Mouse (Mus musculus): ENCODE data around the gene Elf1. TPM values are rescaled to one million over a fixed set of nuclear protein-coding genes. Genes with fewer than 3 reads are reported as not detected.
A peak's percentile ranks its signal among the peaks of the same experiment; 100 is the strongest.
"Not testable (repeated sequence)": the region's sequence is repeated elsewhere in the genome, so short reads cannot be mapped to it uniquely, and the experiment has no call there.

The Elf1 gene
- polyA plus RNA-seq (2016; fragmentation: Nextera tagmentation; extraction: Ambion mirVana) = 5.3 and 6.9 TPM in 2 replicates

- WGBS = under 1% methylated on average over 96 of the region's 96 CpGs
- DNase-seq (ENCODE audit: low spot score) = peak; percentile 91
- H3K27ac ChIP-seq = peak within 1 kb of the TSS; percentile 99
- 0 out of 2 replicates have a peak, but pooled peaks cover 3% of the 10 kb centered on the region for H3K27me3 ChIP-seq (ENCODE audit: insufficient read depth, poor library complexity, severe bottlenecking)
- no peaks in the 10 kb centered on the region for H3K9me3 ChIP-seq
- peak within 1 kb of the TSS; percentile 86 for H3K4me3 ChIP-seq
- H3K4me1 ChIP-seq (replicated peaks) = peaks cover 31% of the 10 kb centered on the region
- H3K36me3 ChIP-seq = peaks cover 36% of the 10 kb centered on the region
These were observed at the start of gene Elf1 for GRCm38 (mm10) chr14:79480624-79481338. Elf1 (plus strand) TSS chr14:79481194.

GRCm38 (mm10) chr14:79434068-79434467 lies 46.9 kb upstream of the Elf1 start:
- Histone ChIP-seq H3K27me3 (ENCODE audit: insufficient read depth, poor library complexity, severe bottlenecking) (no peaks in the 10 kb centered on the region), H3K4me1 (replicated peaks) (no peaks in the 10 kb centered on the region), H3K9me3 (0 out of 2 replicates have a peak, but pooled peaks cover 6% of the 10 kb centered on the region), H3K4me3 (no peak overlapping the region), H3K36me3 (0 out of 2 replicates have a peak, but pooled peaks cover 3% of the 10 kb centered on the region), H3K27ac (no peak overlapping the region)
- WGBS = 80% methylated on average over 1 of the region's 1 CpGs
- DNase-seq (ENCODE audit: low spot score) = no peak

- 88% methylated on average over 2 of the region's 2 CpGs for WGBS
- H3K9me3 ChIP-seq = peaks cover 6% of the 10 kb centered on the region; the same call in 1 of the 2 replicates
- DNase-seq (ENCODE audit: low spot score) = no peak
- no peaks in the 10 kb centered on the region for H3K36me3 ChIP-seq
- H3K4me1 ChIP-seq (replicated peaks) = peaks cover 16% of the 10 kb centered on the region
- H3K27ac ChIP-seq = no peak overlapping the region
- H3K4me3 ChIP-seq = no peak overlapping the region
- H3K27me3 ChIP-seq (ENCODE audit: insufficient read depth, poor library complexity, severe bottlenecking) = no peaks in the 10 kb centered on the region
These were observed 40.3 kb upstream of the Elf1 start for GRCm38 (mm10) chr14:79440655-79441054.

- Histone ChIP-seq H3K9me3 (peaks cover 6% of the 10 kb centered on the region; the same call in 1 of the 2 replicates), H3K4me3 (no peak overlapping the region), H3K27me3 (ENCODE audit: insufficient read depth, poor library complexity, severe bottlenecking) (no peaks in the 10 kb centered on the region), H3K27ac (no peak overlapping the region), H3K36me3 (no peaks in the 10 kb centered on the region), H3K4me1 (replicated peaks) (peaks cover 16% of the 10 kb centered on the region)
- 89% methylated on average over 5 of the region's 5 CpGs for WGBS
- no peak for DNase-seq (ENCODE audit: low spot score)
These were observed 39.6 kb upstream of the Elf1 start for GRCm38 (mm10) chr14:79441441-79441840.

GRCm38 (mm10) chr14:79444601-79445000 lies 36.4 kb upstream of the Elf1 start:
- no peak overlapping the region for H3K27ac ChIP-seq
- no peak overlapping the region for H3K4me3 ChIP-seq
- 86% methylated on average over 9 of the region's 9 CpGs for WGBS

GRCm38 (mm10) chr14:79445055-79445620 lies 35.9 kb upstream of the Elf1 start:
- H3K27ac ChIP-seq = peak overlapping the region; percentile 62
- DNase-seq (ENCODE audit: low spot score) = peak; percentile 35

More at GRCm38 (mm10) chr14:79444601-79445000, 36.4 kb upstream of the Elf1 start:
- Histone ChIP-seq H3K27me3 (ENCODE audit: insufficient read depth, poor library complexity, severe bottlenecking) (no peaks in the 10 kb centered on the region), H3K4me1 (replicated peaks) (peaks cover 16% of the 10 kb centered on the region), H3K36me3 (no peaks in the 10 kb centered on the region), H3K9me3 (peaks cover 3% of the 10 kb centered on the region; the same call in 1 of the 2 replicates)
- no peak for DNase-seq (ENCODE audit: low spot score)

GRCm38 (mm10) chr14:79451681-79452590 lies 29.1 kb upstream of the Elf1 start, which contains the start of gene Kbtbd6:
Kbtbd6 (plus strand) TSS chr14:79451835.
- H3K27ac ChIP-seq = peak within 1 kb of the TSS; percentile 90

More at GRCm38 (mm10) chr14:79445055-79445620, 35.9 kb upstream of the Elf1 start:
- Histone ChIP-seq H3K36me3 (no peaks in the 10 kb centered on the region), H3K9me3 (no peaks in the 10 kb centered on the region), H3K4me1 (replicated peaks) (peaks cover 16% of the 10 kb centered on the region), H3K4me3 (peak overlapping the region; percentile 35), H3K27me3 (ENCODE audit: insufficient read depth, poor library complexity, severe bottlenecking) (no peaks in the 10 kb centered on the region)
- 39% methylated on average over 16 of the region's 16 CpGs for WGBS

GRCm38 (mm10) chr14:79452591-79452934 lies 28.4 kb upstream of the Elf1 start:
- H3K27me3 ChIP-seq (ENCODE audit: insufficient read depth, poor library complexity, severe bottlenecking); DNase-seq (ENCODE audit: low spot score); H3K27ac ChIP-seq; H3K36me3 ChIP-seq; H3K4me3 ChIP-seq; H3K4me1 ChIP-seq (replicated peaks): not testable (repeated sequence)
- WGBS = 98% methylated on average over 8 of the region's 10 CpGs
- peaks cover 15% of the 10 kb centered on the region for H3K9me3 ChIP-seq

More at GRCm38 (mm10) chr14:79451681-79452590, 29.1 kb upstream of the Elf1 start, which contains the start of gene Kbtbd6:
- WGBS = 17% methylated on average over 43 of the region's 89 CpGs
- DNase-seq (ENCODE audit: low spot score) = peak; percentile 89
- H3K9me3 ChIP-seq = peaks cover 15% of the 10 kb centered on the region
- peak within 1 kb of the TSS; percentile 63 for H3K4me3 ChIP-seq
- H3K27me3 ChIP-seq (ENCODE audit: insufficient read depth, poor library complexity, severe bottlenecking); H3K4me1 ChIP-seq (replicated peaks); H3K36me3 ChIP-seq: not testable (repeated sequence)

- Histone ChIP-seq H3K27me3 (ENCODE audit: insufficient read depth, poor library complexity, severe bottlenecking) (no peaks in the 10 kb centered on the region), H3K27ac (no peak overlapping the region), H3K36me3 (peaks cover 56% of the 10 kb centered on the region), H3K4me3 (no peak overlapping the region), H3K4me1 (replicated peaks) (no peaks in the 10 kb centered on the region), H3K9me3 (0 out of 2 replicates have a peak, but pooled peaks cover 4% of the 10 kb centered on the region)
- WGBS = 88% methylated on average over 1 of the region's 1 CpGs
- DNase-seq (ENCODE audit: low spot score) = no peak
These were observed 20.6 kb upstream of the Elf1 start for GRCm38 (mm10) chr14:79460401-79460800.

- no peaks in the 10 kb centered on the region for H3K27me3 ChIP-seq (ENCODE audit: insufficient read depth, poor library complexity, severe bottlenecking)
- no peak overlapping the region for H3K27ac ChIP-seq
- WGBS = 93% methylated on average over 4 of the region's 4 CpGs
- DNase-seq (ENCODE audit: low spot score) = no peak
- no peak overlapping the region for H3K4me3 ChIP-seq
- H3K4me1 ChIP-seq (replicated peaks) = no peaks in the 10 kb centered on the region
- H3K9me3 ChIP-seq = 0 out of 2 replicates have a peak, but pooled peaks cover 4% of the 10 kb centered on the region
- peaks cover 62% of the 10 kb centered on the region for H3K36me3 ChIP-seq
These were observed 20.0 kb upstream of the Elf1 start for GRCm38 (mm10) chr14:79460988-79461387.

- Histone ChIP-seq H3K9me3 (no peaks in the 10 kb centered on the region), H3K4me3 (no peak overlapping the region), H3K36me3 (peaks cover 97% of the 10 kb centered on the region), H3K27ac (no peak overlapping the region), H3K27me3 (ENCODE audit: insufficient read depth, poor library complexity, severe bottlenecking) (no peaks in the 10 kb centered on the region), H3K4me1 (replicated peaks) (no peaks in the 10 kb centered on the region)
- DNase-seq (ENCODE audit: low spot score) = no peak
- WGBS = 95% methylated on average over 1 of the region's 1 CpGs
These were observed 15.4 kb upstream of the Elf1 start for GRCm38 (mm10) chr14:79465623-79466022.

GRCm38 (mm10) chr14:79467621-79468020 lies 13.4 kb upstream of the Elf1 start:
- WGBS = 29% methylated on average over 3 of the region's 3 CpGs
- DNase-seq (ENCODE audit: low spot score) = no peak
- no peaks in the 10 kb centered on the region for H3K9me3 ChIP-seq
- no peaks in the 10 kb centered on the region for H3K27me3 ChIP-seq (ENCODE audit: insufficient read depth, poor library complexity, severe bottlenecking)
- H3K36me3 ChIP-seq = peaks cover 97% of the 10 kb centered on the region
- no peak overlapping the region for H3K4me3 ChIP-seq
- H3K27ac ChIP-seq = no peak overlapping the region
- no peaks in the 10 kb centered on the region for H3K4me1 ChIP-seq (replicated peaks)

All from hindbrain, embryonic 10.5 days (tissue).